Mouse (Mus musculus) heart, postnatal 10 days (tissue): Measurements from ENCODE around the gene Vwce. TPM values are rescaled to one million over a fixed set of nuclear protein-coding genes. Genes with fewer than 3 reads are reported as not detected.

Experiments
- DNase-seq, 2 experiments: peaks; one replicate each; pipeline ENCODE4 v3.0.0; 2021
- intact Hi-C: fragments of 180-260 bp; cut with DNase I; formaldehyde crosslinking; loops from one replicate; pipeline ENCODE4 v1.15.1; 2025
- total RNA-seq, 2 experiments: library from RNA; stranded (reverse); gene quantifications; 2 replicates each; pipeline ENCODE4 v1.2.3; 2021

The Vwce gene
- total RNA-seq, 2 experiments from 2014 or later: 0.26 to 0.27 TPM

- no peak for DNase-seq
- intact Hi-C loops: no loop called here
Observed at GRCm38 (mm10) chr19:10640589-10641378, 6.8 kb downstream of the Vwce start.

- intact Hi-C loops: no loop called here
- peak; percentile 34 to 47 for DNase-seq
Observed at GRCm38 (mm10) chr19:10645616-10646015, 11.6 kb downstream of the Vwce start.

- intact Hi-C loops: no loop called here
- no peak for DNase-seq
Observed at GRCm38 (mm10) chr19:10648156-10648555, 14.1 kb downstream of the Vwce start.

GRCm38 (mm10) chr19:10656058-10656457 is 22.0 kb downstream of the Vwce start:
- no peak for DNase-seq
- intact Hi-C loops: no loop called here

- intact Hi-C loops: no loop called here
- no peak for DNase-seq
Observed at GRCm38 (mm10) chr19:10657742-10658141, 23.7 kb downstream of the Vwce start.

- intact Hi-C loops: no loop called here
- no peak for DNase-seq
Observed at GRCm38 (mm10) chr19:10658406-10658805, 24.4 kb downstream of the Vwce start.

GRCm38 (mm10) chr19:10661373-10661772 is 27.4 kb downstream of the Vwce start:
- intact Hi-C loops: no loop called here
- no peak for DNase-seq

- DNase-seq: no peak
- intact Hi-C loops: no loop called here
Observed at GRCm38 (mm10) chr19:10661919-10662318, 27.9 kb downstream of the Vwce start.

GRCm38 (mm10) chr19:10662665-10663064 is 28.7 kb downstream of the Vwce start:
- intact Hi-C loops: no loop called here
- DNase-seq: no peak

GRCm38 (mm10) chr19:10665093-10665492 is 31.1 kb downstream of the Vwce start:
- intact Hi-C loops: loop anchor here (1.0 to 5.0 kb wide), 3 partner anchors 42 to 314 kb away; no protein-coding TSS in a partner anchor
- DNase-seq: no peak

- intact Hi-C loops: loop anchor here (1.0 to 5.0 kb wide), 3 partner anchors 42 to 314 kb away; no protein-coding TSS in a partner anchor
- peak; percentile 68 to 84 for DNase-seq
Observed at GRCm38 (mm10) chr19:10665499-10665898, 31.5 kb downstream of the Vwce start.

- intact Hi-C loops: no loop called here
- no peak for DNase-seq
Observed at GRCm38 (mm10) chr19:10671319-10671718, 37.3 kb downstream of the Vwce start.

GRCm38 (mm10) chr19:10671854-10672417 is 37.9 kb downstream of the Vwce start:
- intact Hi-C loops: no loop called here
- DNase-seq: no peak

- DNase-seq: no peak
- intact Hi-C loops: no loop called here
Observed at GRCm38 (mm10) chr19:10673275-10673674, 39.3 kb downstream of the Vwce start.

- no peak for DNase-seq
- intact Hi-C loops: no loop called here
Observed at GRCm38 (mm10) chr19:10676656-10677055, 42.6 kb downstream of the Vwce start.

GRCm38 (mm10) chr19:10677915-10678771 is 44.1 kb downstream of the Vwce start, which contains the start of gene Pga5:
Gene Pga5, minus strand, starts transcription at chr19:10678071.
- intact Hi-C loops: loop anchor here (1.0 kb wide), 1 partner anchor 31 kb away; no protein-coding TSS in a partner anchor
- DNase-seq: peak; percentile 79 to 91

GRCm38 (mm10) chr19:10678772-10679067 is 44.7 kb downstream of the Vwce start:
- intact Hi-C loops: loop anchor here (1.0 kb wide), 1 partner anchor 31 kb away; no protein-coding TSS in a partner anchor
- no peak for DNase-seq

GRCm38 (mm10) chr19:10681571-10681970 is 47.6 kb downstream of the Vwce start:
- intact Hi-C loops: no loop called here
- DNase-seq: no peak

GRCm38 (mm10) chr19:10685081-10685480 is 51.1 kb downstream of the Vwce start:
- no peak for DNase-seq
- intact Hi-C loops: no loop called here

- DNase-seq: no peak
- intact Hi-C loops: no loop called here
Observed at GRCm38 (mm10) chr19:10685727-10686126, 51.7 kb downstream of the Vwce start.
